Mouse (Mus musculus) brain, embryonic 14.5 days (tissue): ENCODE measurements around the gene Rab3gap1.

ENCODE experiments used
- CTCF ChIP-seq: fragments of 200-500 bp; IDR thresholded peaks from 2 replicates; pipeline ENCODE4 v1.5.1; 2012; ENCODE audit warnings: inconsistent platforms, mild to moderate bottlenecking, moderate library complexity, borderline replicate concordance; ENCODE audit not compliant: insufficient read depth, insufficient read length; ENCODE audit errors: extremely low read depth
- POLR2A ChIP-seq: fragments of 200-500 bp; IDR thresholded peaks from 2 replicates; pipeline ENCODE4 v1.6.1; 2012; ENCODE audit warnings: mild to moderate bottlenecking, inconsistent platforms, borderline replicate concordance; ENCODE audit not compliant: poor library complexity, insufficient read depth, insufficient read length, severe bottlenecking; ENCODE audit errors: extremely low read depth

DNA sequence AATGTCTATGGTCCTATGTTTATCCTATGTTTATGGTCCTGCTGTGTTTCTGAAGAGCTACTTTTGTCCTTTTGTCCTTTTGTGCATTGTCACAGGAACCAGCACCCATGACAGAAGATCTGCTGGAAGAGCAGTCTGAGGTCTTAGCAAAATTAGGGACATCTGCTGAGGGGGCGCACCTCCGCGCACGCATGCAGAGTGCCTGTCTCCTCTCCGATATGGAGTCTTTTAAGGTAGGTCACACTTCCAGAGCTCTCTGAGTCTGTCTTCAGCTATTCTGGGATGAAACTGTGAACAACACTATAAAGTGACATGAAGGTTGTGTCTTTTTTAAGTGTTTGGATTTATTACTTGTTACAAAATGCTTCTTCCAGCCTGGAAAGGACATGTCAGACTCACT lies 65.7 kb downstream of the Rab3gap1 start:
- TF ChIP-seq POLR2A (no peak), CTCF (no peak)
